Mouse (Mus musculus) lung, adult 2 months (tissue): ENCODE measurements at regions not wholly inside any gene's neighbourhood (a gene's known extent, or its start where the extent isn't known, plus 50 kb on each side); places are given as distances from the start of the nearest gene placed in this dataset.

Experiments used
- CTCF ChIP-seq: fragments of 200-500 bp; IDR thresholded peaks from 2 replicates; pipeline ENCODE4 v1.5.1; 2011; ENCODE audit warnings: mild to moderate bottlenecking, low read length, control low read depth; ENCODE audit not compliant: insufficient read depth
- POLR2A ChIP-seq: fragments of 200-500 bp; IDR thresholded peaks from 2 replicates; pipeline ENCODE4 v1.6.1; 2011; ENCODE audit warnings: low read depth, mild to moderate bottlenecking, control low read depth, low read length, borderline replicate concordance; ENCODE audit errors: extremely low read depth

DNA sequence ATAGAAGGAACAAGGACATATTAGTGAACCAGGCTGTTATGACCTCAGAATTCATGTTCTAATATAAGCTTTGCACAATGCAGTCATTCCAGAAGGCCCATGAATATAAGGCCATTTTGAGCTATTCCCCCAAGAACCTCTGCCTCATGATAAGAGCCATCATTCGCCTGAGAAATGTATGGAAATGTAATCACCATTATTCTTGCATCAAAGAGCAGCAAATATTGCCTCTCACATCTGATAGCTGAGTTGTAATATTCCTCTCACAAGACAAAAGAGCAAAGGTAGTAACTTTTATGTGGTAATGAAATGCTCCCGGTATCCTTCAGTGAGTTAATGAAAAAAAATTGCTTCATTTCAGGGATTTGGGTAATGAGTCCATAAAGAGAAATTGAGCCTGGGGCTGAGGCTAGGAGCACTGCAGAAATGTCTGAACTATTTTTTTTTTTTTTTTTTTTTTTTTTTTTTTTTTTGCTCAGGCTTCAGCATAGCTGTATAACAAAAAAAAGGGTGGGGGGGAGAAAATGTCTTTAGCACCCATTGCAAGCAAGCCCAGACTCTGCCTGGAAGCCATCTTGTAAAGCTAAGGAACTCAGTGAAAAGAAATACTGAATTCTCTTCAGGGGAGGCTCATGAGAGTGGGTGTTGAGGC is 210.4 kb upstream of the Atp2b1 start:
- TF ChIP-seq CTCF (no peak), POLR2A (no peak)
